Mouse (Mus musculus) midbrain, embryonic 12.5 days (tissue): Measurements from ENCODE around the gene Brwd1. TPM values are rescaled to one million over a fixed set of nuclear protein-coding genes. Genes with fewer than 3 reads are reported as not detected.

Source experiments
- ATAC-seq: fragments of 200-750 bp; cut with Nextera tagmentation; 2 replicates; pipeline ENCODE4 v1.8.0; 2017; ENCODE audit warnings: low read depth, moderate TSS enrichment, moderate library complexity; ENCODE audit not compliant: low FRiP score
- H3K27ac ChIP-seq: fragments of 300-500 bp; sonication (generic); replicated peaks from 2 replicates; pipeline ENCODE4 v1.5.1; 2016; ENCODE audit warnings: mild to moderate bottlenecking
- H3K27me3 ChIP-seq: fragments of 300-500 bp; sonication (generic); 2 replicates; pipeline ENCODE4 v1.6.1; 2016; ENCODE audit warnings: mild to moderate bottlenecking
- H3K36me3 ChIP-seq: fragments of 300-500 bp; sonication (generic); 2 replicates; pipeline ENCODE4 v1.6.1; 2016
- H3K4me1 ChIP-seq: fragments of 300-500 bp; sonication (generic); 2 replicates; pipeline ENCODE4 v1.6.1; 2016
- H3K4me2 ChIP-seq: fragments of 300-500 bp; sonication (generic); replicated peaks from 2 replicates; pipeline ENCODE4 v1.6.1; 2016; ENCODE audit warnings: mild to moderate bottlenecking, moderate library complexity
- H3K4me3 ChIP-seq: fragments of 300-500 bp; sonication (generic); 2 replicates; pipeline ENCODE4 v1.5.1; 2016; ENCODE audit warnings: mild to moderate bottlenecking
- H3K9ac ChIP-seq: fragments of 300-500 bp; sonication (generic); replicated peaks from 2 replicates; pipeline ENCODE4 v1.6.1; 2016; ENCODE audit warnings: mild to moderate bottlenecking, moderate library complexity
- H3K9me3 ChIP-seq: fragments of 300-500 bp; sonication (generic); 2 replicates; pipeline ENCODE4 v1.6.1; 2016; ENCODE audit warnings: mild to moderate bottlenecking
- WGBS: fragments of 180-500 bp; shearing (Covaris S2); methylation state at CpG from one replicate; pipeline ENCODE4 v1.1.7; 2016; 5-methylcytosine and 5-hydroxymethylcytosine counted together
- polyA plus RNA-seq: library from polyadenylated mRNA; unstranded; fragments of >200 nt; fragmentation: Nextera tagmentation; extraction: Ambion mirVana; gene quantifications from 2 replicates; pipeline ENCODE4 v1.2.1, GENCODE M21; 2016

Brwd1 gene
- polyA plus RNA-seq: 210 and 222 TPM in 2 replicates

DNA sequence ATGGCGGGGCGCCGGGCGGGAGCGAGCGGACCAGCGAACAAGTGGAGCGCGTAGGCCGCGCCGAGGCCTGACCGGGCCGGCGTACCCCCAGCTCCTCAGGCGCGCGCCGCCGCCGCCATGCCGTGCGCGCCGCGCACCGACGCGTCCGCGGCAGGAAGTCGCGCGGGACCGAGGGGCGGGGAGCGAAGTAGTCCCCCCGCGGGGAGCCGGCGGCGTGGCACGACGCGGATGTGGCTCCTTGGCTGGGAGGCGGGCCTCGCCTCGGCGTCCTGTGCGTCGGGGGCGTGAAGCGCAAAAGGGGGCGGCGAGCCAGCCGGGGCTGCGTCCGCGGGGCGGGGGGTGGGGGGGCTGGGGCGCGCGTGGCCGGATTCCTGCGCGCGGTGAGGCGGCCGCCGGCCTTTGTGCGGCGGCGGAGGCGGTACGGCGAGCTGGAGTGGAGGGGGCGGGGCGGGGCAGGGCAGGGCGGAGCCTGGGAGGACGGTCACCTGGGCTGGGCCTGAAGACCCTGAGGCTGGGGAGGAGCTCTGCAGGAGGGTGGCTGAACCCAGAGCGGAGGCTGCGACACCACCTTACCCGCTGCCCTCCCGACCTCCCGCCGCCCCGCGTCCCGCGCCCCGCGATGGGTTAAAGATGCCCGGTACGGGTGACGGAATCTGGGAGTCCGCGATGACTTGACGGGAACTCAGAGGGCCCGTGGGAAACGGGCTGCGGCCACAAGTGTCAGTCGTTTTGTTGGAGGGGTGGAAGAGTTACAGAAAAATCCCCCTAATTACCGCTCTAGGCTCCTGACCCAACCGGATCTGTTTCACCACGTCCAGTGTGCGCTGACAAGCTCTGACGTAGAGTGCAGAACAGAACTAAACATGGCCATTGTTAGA is at the start of gene Brwd1:
Brwd1 (minus strand) TSS at position 226 of the 878 bp plus-strand sequence.
- Histone ChIP-seq H3K9ac (peak within 1 kb of the TSS; percentile 99), H3K9me3 (no peaks in the 10 kb centered on the region), H3K4me1 (peaks cover 20% of the 10 kb centered on the region), H3K4me2 (peak within 1 kb of the TSS; percentile 69), H3K27me3 (no peaks in the 10 kb centered on the region), H3K36me3 (peaks cover 32% of the 10 kb centered on the region), H3K4me3 (peak within 1 kb of the TSS; percentile 98), H3K27ac (peak within 1 kb of the TSS; percentile 96)
- peak; percentile 82 for ATAC-seq
- WGBS: under 1% methylated on average over 59 of the region's 107 CpGs

DNA sequence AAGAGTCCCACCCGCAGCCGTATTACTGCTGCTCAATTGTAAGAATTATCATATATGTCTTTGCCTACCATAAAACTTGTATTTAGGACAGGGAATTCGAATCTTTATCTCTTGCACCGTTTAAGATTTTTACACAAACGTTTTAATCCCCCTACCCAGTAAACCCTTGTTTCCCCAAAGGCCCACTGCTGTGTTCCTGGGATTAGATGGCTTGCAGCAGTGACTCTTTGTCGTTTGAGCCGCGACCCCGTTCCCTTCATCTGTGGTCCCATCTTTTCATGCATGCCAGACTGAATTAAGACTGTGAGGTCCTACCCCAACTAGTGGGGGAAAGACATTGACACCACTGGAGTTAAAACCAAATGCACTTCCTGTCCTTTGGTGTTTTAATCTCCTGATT is 46.1 kb upstream of the Brwd1 start:
- Histone ChIP-seq H3K36me3 (peaks cover 30% of the 10 kb centered on the region), H3K9me3 (no peaks in the 10 kb centered on the region), H3K9ac (peak overlapping the region; percentile 97), H3K4me1 (peaks cover 29% of the 10 kb centered on the region), H3K27me3 (peaks cover 26% of the 10 kb centered on the region), H3K4me3 (peak overlapping the region; percentile 95), H3K27ac (peak overlapping the region; percentile 99), H3K4me2 (peak overlapping the region; percentile 89)
- 2% methylated on average over 9 of the region's 9 CpGs for WGBS
- ATAC-seq: no peak

GRCm38 (mm10) chr16:96127657-96128344 is 45.5 kb upstream of the Brwd1 start, which contains the start of gene Hmgn1:
TSS of gene Hmgn1 (minus strand) at chr16:96127729.
- Histone ChIP-seq H3K9me3 (no peaks in the 10 kb centered on the region), H3K4me2 (peak within 1 kb of the TSS; percentile 89), H3K9ac (peak within 1 kb of the TSS; percentile 97), H3K4me3 (peak within 1 kb of the TSS; percentile 95), H3K27me3 (peaks cover 26% of the 10 kb centered on the region), H3K27ac (peak within 1 kb of the TSS; percentile 99), H3K36me3 (peaks cover 36% of the 10 kb centered on the region), H3K4me1 (peaks cover 29% of the 10 kb centered on the region)
- under 1% methylated on average over 53 of the region's 72 CpGs for WGBS
- ATAC-seq: peak; percentile 98

DNA sequence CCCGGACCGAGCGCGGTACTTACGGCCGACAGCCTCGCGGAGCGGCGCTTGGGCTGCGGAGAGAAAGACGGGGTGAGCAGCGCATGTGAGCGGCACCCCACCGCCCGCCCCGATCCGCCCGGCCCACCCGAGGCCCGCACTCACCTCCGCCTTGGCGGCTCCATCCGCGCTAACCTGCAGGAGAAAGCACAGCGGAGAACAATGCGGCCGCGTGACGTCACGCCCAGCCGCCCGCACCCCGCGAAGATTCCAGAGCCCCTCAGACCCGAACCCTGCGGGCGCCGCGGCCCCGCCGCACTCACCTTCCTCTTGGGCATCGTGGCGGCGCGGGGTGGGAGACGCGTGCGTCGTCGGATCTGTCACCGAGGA is 44.9 kb upstream of the Brwd1 start:
- Histone ChIP-seq H3K4me3 (peak overlapping the region; percentile 95), H3K36me3 (peaks cover 41% of the 10 kb centered on the region), H3K9me3 (no peaks in the 10 kb centered on the region), H3K4me1 (peaks cover 29% of the 10 kb centered on the region), H3K4me2 (peak overlapping the region; percentile 89), H3K27me3 (peaks cover 26% of the 10 kb centered on the region), H3K9ac (peak overlapping the region; percentile 97), H3K27ac (peak overlapping the region; percentile 99)
- ATAC-seq: peak; percentile 74
- WGBS: under 1% methylated on average over 51 of the region's 52 CpGs

DNA sequence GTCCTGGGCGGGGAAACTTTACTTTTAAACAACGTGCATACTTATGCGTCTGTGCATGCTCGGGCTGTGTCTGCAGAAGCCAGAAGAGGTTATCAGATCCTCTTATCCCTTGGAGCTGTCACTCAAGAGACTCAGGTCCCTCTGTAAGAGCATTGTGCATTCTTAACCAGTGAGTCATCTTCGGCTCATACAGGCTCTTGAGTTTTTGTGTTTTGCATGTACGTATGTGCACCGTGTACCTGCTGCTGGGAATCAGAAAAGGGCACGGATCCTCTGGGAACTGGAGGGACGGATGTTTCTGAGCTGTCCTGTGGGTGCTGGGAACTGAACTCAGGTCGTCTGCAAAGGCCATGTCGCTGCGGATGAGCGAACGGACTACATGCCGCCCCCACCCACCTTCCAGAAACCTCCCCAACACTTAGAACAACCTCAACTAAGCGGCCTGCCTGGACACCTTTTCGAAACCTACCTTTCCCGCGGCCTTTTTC is 44.4 kb upstream of the Brwd1 start:
- Histone ChIP-seq H3K36me3 (peaks cover 44% of the 10 kb centered on the region), H3K4me1 (peaks cover 29% of the 10 kb centered on the region), H3K9me3 (no peaks in the 10 kb centered on the region), H3K27ac (peak overlapping the region; percentile 99), H3K27me3 (peaks cover 23% of the 10 kb centered on the region), H3K9ac (peak overlapping the region; percentile 97), H3K4me3 (peak overlapping the region; percentile 95), H3K4me2 (peak overlapping the region; percentile 89)
- ATAC-seq: no peak
- 7% methylated on average over 19 of the region's 19 CpGs for WGBS

- no peak overlapping the region; the same call in 1 of the 2 replicates for H3K27ac ChIP-seq
- no peak overlapping the region for H3K9ac ChIP-seq
- H3K4me2 ChIP-seq: no peak overlapping the region
- H3K9me3 ChIP-seq: no peaks in the 10 kb centered on the region
- ATAC-seq: no peak
- H3K4me3 ChIP-seq: no peak overlapping the region
- peaks cover 48% of the 10 kb centered on the region for H3K36me3 ChIP-seq
- WGBS: 76% methylated on average over 4 of the region's 4 CpGs
- H3K27me3 ChIP-seq: no peaks in the 10 kb centered on the region
- H3K4me1 ChIP-seq: 0 out of 2 replicates have a peak, but pooled peaks cover 2% of the 10 kb centered on the region
These were observed 37.8 kb upstream of the Brwd1 start for GRCm38 (mm10) chr16:96120022-96120623.

DNA sequence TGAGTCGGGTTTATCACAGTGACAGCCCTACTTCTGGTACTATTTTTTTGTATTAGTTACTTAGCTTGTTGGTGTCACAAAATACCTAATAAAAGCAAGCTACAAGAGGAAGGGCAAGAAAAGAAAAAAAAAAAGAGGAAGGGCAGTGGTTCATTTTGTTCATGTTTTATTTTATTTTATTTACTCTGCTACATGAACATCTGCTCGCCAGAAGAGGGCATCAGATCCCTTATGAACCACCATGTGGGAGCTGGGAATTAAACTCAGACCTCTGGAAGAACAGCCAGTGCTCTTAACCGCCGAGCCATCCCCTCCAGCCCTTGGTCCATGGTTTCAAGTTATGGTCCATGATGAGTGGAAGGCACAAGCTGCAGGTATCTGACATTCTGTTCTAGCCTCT is 32.4 kb upstream of the Brwd1 start:
- Histone ChIP-seq H3K27me3 (no peaks in the 10 kb centered on the region), H3K9ac (no peak overlapping the region), H3K27ac (no peak overlapping the region), H3K9me3 (no peaks in the 10 kb centered on the region), H3K4me1 (no peaks in the 10 kb centered on the region), H3K36me3 (peaks cover 5% of the 10 kb centered on the region; the same call in 1 of the 2 replicates), H3K4me3 (no peak overlapping the region), H3K4me2 (no peak overlapping the region)
- no peak for ATAC-seq
- 49% methylated on average over 4 of the region's 4 CpGs for WGBS

GRCm38 (mm10) chr16:96112769-96113168 is 30.4 kb upstream of the Brwd1 start:
- Histone ChIP-seq H3K9ac (no peak overlapping the region), H3K27me3 (no peaks in the 10 kb centered on the region), H3K36me3 (no peaks in the 10 kb centered on the region; the same call in 1 of the 2 replicates), H3K4me3 (no peak overlapping the region), H3K4me2 (no peak overlapping the region), H3K9me3 (no peaks in the 10 kb centered on the region), H3K27ac (no peak overlapping the region), H3K4me1 (no peaks in the 10 kb centered on the region)
- no peak for ATAC-seq
- WGBS: 49% methylated on average over 2 of the region's 2 CpGs

- Histone ChIP-seq H3K27me3 (no peaks in the 10 kb centered on the region), H3K9me3 (no peaks in the 10 kb centered on the region), H3K4me2 (no peak overlapping the region), H3K4me3 (no peak overlapping the region), H3K27ac (no peak overlapping the region), H3K4me1 (no peaks in the 10 kb centered on the region), H3K36me3 (no peaks in the 10 kb centered on the region), H3K9ac (no peak overlapping the region)
- no peak for ATAC-seq
- WGBS: 89% methylated on average over 5 of the region's 5 CpGs
These were observed 28.5 kb upstream of the Brwd1 start for GRCm38 (mm10) chr16:96110655-96111345.

DNA sequence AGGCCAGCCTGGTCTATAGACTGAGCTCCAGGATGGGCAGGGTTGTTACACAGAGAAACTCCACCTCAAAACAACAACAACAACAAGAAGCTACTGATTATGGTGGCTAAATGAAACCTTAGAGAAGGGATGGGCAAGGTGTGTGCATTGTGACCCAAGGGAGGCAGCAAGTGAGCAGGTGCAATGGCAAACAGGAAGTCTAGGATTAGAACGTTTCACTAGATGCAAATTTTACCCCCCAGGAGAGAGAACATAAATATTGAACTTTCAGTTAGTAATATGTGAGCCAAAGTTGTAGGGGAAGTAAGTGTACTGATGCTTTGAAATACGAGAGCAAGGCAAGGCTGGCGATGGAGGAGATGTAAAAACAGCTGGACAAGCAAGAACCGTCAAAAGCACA is 27.3 kb upstream of the Brwd1 start:
- no peaks in the 10 kb centered on the region for H3K27me3 ChIP-seq
- H3K9me3 ChIP-seq: no peaks in the 10 kb centered on the region
- no peaks in the 10 kb centered on the region for H3K4me1 ChIP-seq
- no peak for ATAC-seq
- H3K36me3 ChIP-seq: no peaks in the 10 kb centered on the region
- no peak overlapping the region for H3K4me3 ChIP-seq
- H3K4me2 ChIP-seq: no peak overlapping the region
- H3K9ac ChIP-seq: no peak overlapping the region
- H3K27ac ChIP-seq: no peak overlapping the region
- WGBS: 69% methylated on average over 4 of the region's 4 CpGs

GRCm38 (mm10) chr16:96103036-96103435 is 20.7 kb upstream of the Brwd1 start:
- no peak overlapping the region for H3K4me3 ChIP-seq
- WGBS: 57% methylated on average over 2 of the region's 2 CpGs
- no peak overlapping the region for H3K4me2 ChIP-seq
- no peaks in the 10 kb centered on the region for H3K36me3 ChIP-seq
- H3K9ac ChIP-seq: no peak overlapping the region
- ATAC-seq: no peak
- no peaks in the 10 kb centered on the region for H3K27me3 ChIP-seq
- H3K4me1 ChIP-seq: no peaks in the 10 kb centered on the region
- H3K9me3 ChIP-seq: no peaks in the 10 kb centered on the region
- H3K27ac ChIP-seq: no peak overlapping the region
